Mouse (Mus musculus): Measurements from ENCODE around the gene Pnmt. TPM values are rescaled to one million over a fixed set of nuclear protein-coding genes. Genes with fewer than 3 reads are reported as not detected.

The Pnmt gene
- polyA plus RNA-seq, 1 experiment = not detected

GRCm38 (mm10) chr11:98347385-98348082 is 38.7 kb upstream of the Pnmt start:
- no peak overlapping the region for H3K27ac ChIP-seq (ENCODE audit: insufficient read depth, low read depth, low read length)
- no peak overlapping the region for H3K4me3 ChIP-seq (ENCODE audit: insufficient read depth, low read length)
- H3K4me1 ChIP-seq (ENCODE audit: control insufficient read depth, insufficient read depth, low read length) = no peaks in the 10 kb centered on the region
- no peak for TF ChIP-seq POLR2A (IDR thresholded peaks at IDR 0.05; ENCODE audit: borderline replicate concordance, low read depth, low read length)
- no peak for TF ChIP-seq CTCF (IDR thresholded peaks at IDR 0.05; ENCODE audit: low read depth, low read length)

- Histone ChIP-seq H3K27ac (ENCODE audit: insufficient read depth, low read depth, low read length) (no peak within 1 kb of the TSS), H3K4me3 (ENCODE audit: insufficient read depth, low read length) (peak within 1 kb of the TSS; percentile 9), H3K4me1 (ENCODE audit: control insufficient read depth, insufficient read depth, low read length) (no peaks in the 10 kb centered on the region)
- TF ChIP-seq POLR2A (IDR thresholded peaks at IDR 0.05; ENCODE audit: borderline replicate concordance, low read depth, low read length) (no peak), CTCF (IDR thresholded peaks at IDR 0.05; ENCODE audit: low read depth, low read length) (no peak)
Observed at GRCm38 (mm10) chr11:98348083-98348961, 37.9 kb upstream of the Pnmt start, which contains the start of gene Ppp1r1b. TSS of gene Ppp1r1b (plus strand) at chr11:98348404.

GRCm38 (mm10) chr11:98349308-98349707 is 36.9 kb upstream of the Pnmt start:
- Histone ChIP-seq H3K27ac (ENCODE audit: insufficient read depth, low read depth, low read length) (no peak overlapping the region), H3K4me3 (ENCODE audit: insufficient read depth, low read length) (no peak overlapping the region), H3K4me1 (ENCODE audit: control insufficient read depth, insufficient read depth, low read length) (no peaks in the 10 kb centered on the region)
- TF ChIP-seq CTCF (IDR thresholded peaks at IDR 0.05; ENCODE audit: low read depth, low read length) (no peak), POLR2A (IDR thresholded peaks at IDR 0.05; ENCODE audit: borderline replicate concordance, low read depth, low read length) (no peak)

- Histone ChIP-seq H3K27ac (ENCODE audit: insufficient read depth, low read depth, low read length) (no peak overlapping the region), H3K4me1 (ENCODE audit: control insufficient read depth, insufficient read depth, low read length) (peaks cover 11% of the 10 kb centered on the region), H3K4me3 (ENCODE audit: insufficient read depth, low read length) (no peak overlapping the region)
- TF ChIP-seq CTCF (IDR thresholded peaks at IDR 0.05; ENCODE audit: low read depth, low read length) = no peak
- TF ChIP-seq POLR2A (IDR thresholded peaks at IDR 0.05; ENCODE audit: borderline replicate concordance, low read depth, low read length) = no peak
Observed at GRCm38 (mm10) chr11:98352272-98352990, 33.8 kb upstream of the Pnmt start.

- Histone ChIP-seq H3K27ac (ENCODE audit: insufficient read depth, low read depth, low read length) (no peak overlapping the region), H3K4me1 (ENCODE audit: control insufficient read depth, insufficient read depth, low read length) (peaks cover 11% of the 10 kb centered on the region), H3K4me3 (ENCODE audit: insufficient read depth, low read length) (no peak overlapping the region)
- TF ChIP-seq CTCF (IDR thresholded peaks at IDR 0.05; ENCODE audit: low read depth, low read length) (no peak), POLR2A (IDR thresholded peaks at IDR 0.05; ENCODE audit: borderline replicate concordance, low read depth, low read length) (no peak)
Observed at GRCm38 (mm10) chr11:98353651-98354211, 32.5 kb upstream of the Pnmt start.

- no peak for TF ChIP-seq POLR2A (IDR thresholded peaks at IDR 0.05; ENCODE audit: borderline replicate concordance, low read depth, low read length)
- no peak for TF ChIP-seq CTCF (IDR thresholded peaks at IDR 0.05; ENCODE audit: low read depth, low read length)
- H3K4me1 ChIP-seq (ENCODE audit: control insufficient read depth, insufficient read depth, low read length) = peaks cover 15% of the 10 kb centered on the region
Observed at GRCm38 (mm10) chr11:98354445-98354844, 31.8 kb upstream of the Pnmt start.

GRCm38 (mm10) chr11:98355732-98356299 is 30.4 kb upstream of the Pnmt start:
- Histone ChIP-seq H3K4me1 (ENCODE audit: control insufficient read depth, insufficient read depth, low read length) (peaks cover 28% of the 10 kb centered on the region), H3K27ac (ENCODE audit: insufficient read depth, low read depth, low read length) (no peak overlapping the region), H3K4me3 (ENCODE audit: insufficient read depth, low read length) (no peak overlapping the region)
- TF ChIP-seq POLR2A (IDR thresholded peaks at IDR 0.05; ENCODE audit: borderline replicate concordance, low read depth, low read length) (no peak), CTCF (IDR thresholded peaks at IDR 0.05; ENCODE audit: low read depth, low read length) (peak; percentile 86)

More at GRCm38 (mm10) chr11:98354445-98354844, 31.8 kb upstream of the Pnmt start:
- H3K27ac ChIP-seq (ENCODE audit: insufficient read depth, low read depth, low read length) = no peak overlapping the region
- no peak overlapping the region for H3K4me3 ChIP-seq (ENCODE audit: insufficient read depth, low read length)

- no peak overlapping the region for H3K4me3 ChIP-seq (ENCODE audit: insufficient read depth, low read length)
- 0 out of 2 replicates have a peak overlapping the region, but pooled peaks have one; percentile 61 for H3K27ac ChIP-seq (ENCODE audit: insufficient read depth, low read depth, low read length)
- TF ChIP-seq POLR2A (IDR thresholded peaks at IDR 0.05; ENCODE audit: borderline replicate concordance, low read depth, low read length) (no peak), CTCF (IDR thresholded peaks at IDR 0.05; ENCODE audit: low read depth, low read length) (no peak)
- peaks cover 33% of the 10 kb centered on the region for H3K4me1 ChIP-seq (ENCODE audit: control insufficient read depth, insufficient read depth, low read length)
Observed at GRCm38 (mm10) chr11:98356625-98357394, 29.4 kb upstream of the Pnmt start.

Measured in bone marrow macrophage, adult 2 months (primary cell).